Mouse (Mus musculus): Measurements from ENCODE around the gene Plp2. TPM values are rescaled to one million over a fixed set of nuclear protein-coding genes. Genes with fewer than 3 reads are reported as not detected.

Gene Plp2
- total RNA-seq, 2 experiments from 2014 or later: 8.8 to 11.1 TPM

DNA sequence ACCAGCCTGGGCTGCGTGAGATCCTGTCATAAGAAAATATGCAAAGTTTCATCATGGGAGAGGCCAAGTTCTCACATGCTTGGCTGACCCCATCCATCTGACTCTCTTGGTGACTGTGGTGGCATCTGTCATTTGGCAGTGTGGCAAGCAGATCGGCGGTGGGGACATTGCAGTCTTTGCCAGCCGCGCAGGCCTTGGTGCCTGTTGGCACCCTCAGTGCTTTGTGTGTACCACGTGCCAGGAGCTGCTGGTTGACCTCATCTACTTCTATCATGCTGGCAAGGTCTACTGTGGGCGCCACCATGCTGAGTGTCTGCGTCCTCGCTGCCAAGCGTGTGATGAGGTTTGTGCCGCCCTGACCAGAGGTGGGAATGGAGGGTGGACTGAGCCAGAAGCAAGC, 6.4 kb downstream of the Plp2 start:
- no peak for DNase-seq (ENCODE audit: low spot score in 2 of 2)

- no peak for DNase-seq (ENCODE audit: low spot score in 2 of 2)
Observed at GRCm38 (mm10) chrX:7662936-7663335, 8.3 kb downstream of the Plp2 start.

DNA sequence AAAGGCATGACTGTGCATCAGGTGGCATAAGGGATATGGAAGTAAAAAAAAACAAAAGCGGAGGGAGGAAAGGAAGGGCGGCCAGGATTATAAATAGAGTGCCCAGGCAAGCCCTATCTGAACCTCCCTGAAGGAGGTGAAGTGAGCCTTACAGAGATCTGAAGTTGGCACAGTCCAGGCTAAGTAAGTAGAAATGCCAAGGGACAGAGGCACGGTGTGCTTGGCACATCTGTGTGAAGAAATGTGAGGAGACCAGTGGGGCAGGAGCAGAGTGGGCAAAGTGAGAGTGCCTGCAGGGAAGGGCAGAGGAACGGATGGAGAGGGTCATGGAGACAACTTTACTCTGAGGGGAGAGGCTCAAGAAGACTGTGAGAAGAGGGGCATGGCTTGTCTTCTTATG, 10.1 kb downstream of the Plp2 start:
- no peak for DNase-seq (ENCODE audit: low spot score in 2 of 2)

DNA sequence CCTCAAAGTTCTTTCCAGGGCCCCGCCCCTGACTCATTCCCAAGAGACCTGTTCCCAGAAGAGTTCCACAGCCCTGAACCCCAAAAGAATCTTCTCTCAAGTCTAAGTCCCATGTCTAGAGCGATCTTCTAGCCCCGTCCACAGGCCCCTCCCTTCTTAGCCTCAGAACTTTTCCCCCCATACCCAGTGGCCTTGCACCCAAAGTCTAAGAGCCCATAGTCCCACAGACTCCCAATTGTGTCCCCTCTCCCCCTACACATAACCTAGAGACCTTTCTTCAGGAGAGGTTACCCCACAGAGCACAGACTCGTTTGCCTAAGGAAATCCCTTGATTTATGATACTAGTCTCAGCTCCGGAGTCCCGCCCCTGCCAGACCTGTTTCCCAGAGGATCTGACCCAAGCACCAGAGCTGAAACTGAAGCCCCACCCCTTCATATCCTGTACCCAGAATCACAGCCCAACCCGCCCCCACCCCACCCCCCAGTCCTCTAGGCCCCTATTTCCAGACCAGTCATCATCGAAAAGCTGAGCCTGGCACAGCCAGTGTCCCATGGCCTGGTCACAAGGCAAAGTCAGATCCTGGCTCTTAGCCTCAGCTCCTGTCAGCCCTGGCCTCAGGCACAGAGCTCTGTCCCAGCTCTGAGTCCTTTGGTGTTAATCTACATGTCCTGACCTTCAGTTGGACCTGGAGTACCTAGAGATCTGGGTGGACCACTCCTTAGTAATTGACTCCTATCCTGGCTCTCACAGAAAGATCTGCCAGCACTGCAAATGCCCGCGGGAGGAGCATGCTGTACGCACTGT, 12.2 kb downstream of the Plp2 start:
- no peak for DNase-seq (ENCODE audit: low spot score in 2 of 2)

- DNase-seq (ENCODE audit: low spot score in 2 of 2): no peak
Observed at GRCm38 (mm10) chrX:7658031-7658784, 13.0 kb downstream of the Plp2 start.

GRCm38 (mm10) chrX:7657221-7657639, 14.0 kb downstream of the Plp2 start, which contains the start of gene Prickle3:
Prickle3 (plus strand) TSS chrX:7657260.
- DNase-seq (ENCODE audit: low spot score in 2 of 2): no peak

DNA sequence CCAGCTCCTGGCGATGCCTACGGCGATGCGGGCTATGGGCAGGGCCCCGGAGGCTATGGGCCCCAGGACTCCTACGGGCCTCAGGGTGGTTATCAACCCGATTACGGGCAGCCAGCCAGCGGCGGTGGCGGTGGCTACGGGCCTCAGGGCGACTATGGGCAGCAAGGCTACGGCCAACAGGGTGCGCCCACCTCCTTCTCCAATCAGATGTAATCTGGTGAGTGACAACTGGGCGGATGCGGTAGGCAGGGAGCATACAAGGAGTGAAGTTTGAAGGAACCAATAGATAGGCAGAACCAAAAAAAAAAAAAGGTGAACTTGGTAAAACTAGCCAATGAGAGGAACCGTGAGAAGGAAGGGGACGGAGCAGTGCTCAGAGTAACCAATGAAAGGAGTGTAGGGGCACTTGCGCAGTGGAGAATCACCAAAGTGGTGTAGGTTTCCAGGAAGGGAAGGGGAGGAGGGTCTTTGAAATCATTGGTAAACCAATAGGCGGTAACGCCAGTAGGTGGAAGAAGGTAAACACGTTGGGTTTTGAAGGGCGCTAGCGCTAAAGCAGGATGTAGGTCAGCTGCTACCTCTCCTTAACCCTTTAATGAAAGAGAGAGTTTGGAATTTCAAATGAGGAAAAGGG, 22.4 kb downstream of the Plp2 start:
- peak; percentile 29 to 51 for DNase-seq (ENCODE audit: low spot score in 2 of 2)

GRCm38 (mm10) chrX:7645349-7645748, 25.8 kb downstream of the Plp2 start:
- DNase-seq (ENCODE audit: low spot score in 2 of 2): peak; percentile 74 to 80

- no peak for DNase-seq (ENCODE audit: low spot score in 2 of 2)
Observed at GRCm38 (mm10) chrX:7640785-7641184, 30.4 kb downstream of the Plp2 start.

DNA sequence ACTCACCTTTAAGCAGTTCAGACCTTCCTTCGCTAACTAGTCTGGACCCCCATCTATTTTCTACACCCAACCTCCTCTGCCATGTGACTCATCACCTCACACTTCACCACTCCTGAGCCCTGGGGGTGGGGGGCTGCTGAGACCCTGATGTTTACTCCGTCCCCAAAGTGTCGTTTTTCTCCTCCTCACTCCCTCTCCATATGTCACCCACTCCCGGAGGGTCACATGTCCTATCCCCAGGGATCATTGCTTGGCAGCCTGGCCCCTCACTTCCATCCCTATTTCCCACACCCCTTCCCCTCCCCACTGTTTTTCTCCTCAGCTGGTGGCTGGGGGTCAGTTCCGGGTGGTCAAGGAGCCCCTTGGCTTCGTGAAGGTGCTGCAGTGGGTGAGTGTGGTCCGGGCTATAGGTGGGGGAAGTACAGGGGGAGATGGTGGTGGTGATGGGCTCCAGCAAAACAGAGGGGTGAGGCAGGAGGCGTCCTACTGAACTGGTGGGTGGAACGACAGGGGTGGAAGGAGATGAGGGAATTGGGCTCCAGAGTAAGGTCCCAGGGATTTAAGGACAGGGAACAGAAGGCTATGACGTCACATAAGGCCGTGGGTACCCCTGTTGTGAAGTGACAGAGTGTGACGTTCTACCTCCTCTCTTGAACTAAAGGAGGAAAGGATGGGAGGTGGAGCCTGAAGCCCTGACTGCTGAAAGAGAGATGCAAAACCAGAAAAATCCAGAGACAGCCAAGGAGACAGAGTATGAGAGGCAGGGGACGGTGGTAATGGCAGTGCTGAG, 31.5 kb downstream of the Plp2 start:
- DNase-seq (ENCODE audit: low spot score in 2 of 2): peak in 1 of 2 experiments; percentile 18

- peak; percentile 84 to 85 for DNase-seq (ENCODE audit: low spot score in 2 of 2)
Observed at GRCm38 (mm10) chrX:7638401-7639091, 32.6 kb downstream of the Plp2 start, which contains the start of gene Syp. Syp (plus strand) TSS chrX:7638471.

- DNase-seq (ENCODE audit: low spot score in 2 of 2): peak in 1 of 2 experiments; percentile 74
Observed at GRCm38 (mm10) chrX:7635101-7635500, 36.1 kb downstream of the Plp2 start.

GRCm38 (mm10) chrX:7632560-7632959, 38.6 kb downstream of the Plp2 start:
- DNase-seq (ENCODE audit: low spot score in 2 of 2): no peak

Other genes starting within 250 kb of the Plp2 start
- not detected for gene Foxp3, start 97.7 kb downstream of the Plp2 start, total RNA-seq (2021)
- 10 to 100 TPM; 20.3 to 29.1 TPM for gene Ppp1r3f, start 97.1 kb downstream of the Plp2 start, total RNA-seq (2021)
- 10 to 100 TPM; 29.0 to 34.2 TPM for gene Ccdc22, start 65.9 kb downstream of the Plp2 start, total RNA-seq (2021)
- gene Cacna1f, start 64.3 kb downstream of the Plp2 start, total RNA-seq (2021): under 1 TPM in 1 of 2 experiments, not detected in 1; 0.33 TPM
- gene Syp, start 32.9 kb downstream of the Plp2 start, total RNA-seq (2021): 1,000 to 10,000 TPM; 1,889 to 1,992 TPM
- gene Prickle3, start 14.1 kb downstream of the Plp2 start, total RNA-seq (2021): 1 to 10 TPM; 1.9 to 2.5 TPM
- gene Magix, start 9.9 kb upstream of the Plp2 start, total RNA-seq (2021): under 1 TPM; 0.19 to 0.44 TPM
- 10 to 100 TPM; 33.8 to 34.2 TPM for gene Gpkow, start 25.7 kb upstream of the Plp2 start, total RNA-seq (2021)
- gene Wdr45, start 42.9 kb upstream of the Plp2 start, total RNA-seq (2021): 10 to 100 TPM; 55.8 to 56.1 TPM
- gene Gm45208, start 50.9 kb upstream of the Plp2 start, total RNA-seq (2021): 1 to 10 TPM in 1 of 2 experiments, not detected in 1; 1.6 TPM
- gene Praf2, start 57.0 kb upstream of the Plp2 start, total RNA-seq (2021): 10 to 100 TPM; 96.0 to 98.1 TPM
- gene Ccdc120, start 79.5 kb upstream of the Plp2 start, total RNA-seq (2021): 10 to 100 TPM; 26.7 to 29.7 TPM
- gene Tfe3, start 91.2 kb upstream of the Plp2 start, total RNA-seq (2021): 10 to 100 TPM; 34.2 to 35.2 TPM
- gene Gripap1, start 118.4 kb upstream of the Plp2 start, total RNA-seq (2021): 100 to 1,000 TPM in 1 of 2 experiments, 10 to 100 TPM in 1; 99.1 to 103 TPM
- gene Kcnd1, start 150.9 kb upstream of the Plp2 start, total RNA-seq (2021): 1 to 10 TPM; 8.4 to 9.6 TPM
- gene Otud5, start 170.0 kb upstream of the Plp2 start, total RNA-seq (2021): 10 to 100 TPM; 81.4 to 83.2 TPM
- gene Pim2, start 206.9 kb upstream of the Plp2 start, total RNA-seq (2021): 10 to 100 TPM; 49.5 to 52.9 TPM
- gene Slc35a2, start 212.6 kb upstream of the Plp2 start, total RNA-seq (2021): 10 to 100 TPM; 34.5 to 38.2 TPM
- gene Pqbp1, start 227.9 kb upstream of the Plp2 start, total RNA-seq (2021): 10 to 100 TPM; 91.8 to 98.4 TPM
- gene Timm17b, start 228.0 kb upstream of the Plp2 start, total RNA-seq (2021): 10 to 100 TPM; 22.8 to 27.1 TPM
- gene Gm10491, start 236.4 kb upstream of the Plp2 start, total RNA-seq (2021): not detected
- gene Gm10490, start 238.2 kb upstream of the Plp2 start, total RNA-seq (2021): not detected
- gene Pcsk1n, start 248.4 kb upstream of the Plp2 start, total RNA-seq (2021): 100 to 1,000 TPM; 480 to 519 TPM

Measured in left cerebral cortex, adult 18-20 months (tissue).